Mouse (Mus musculus): ENCODE data around the gene Deaf1. TPM values are rescaled to one million over a fixed set of nuclear protein-coding genes. Genes with fewer than 3 reads are reported as not detected.
A peak's percentile ranks its signal among the peaks of the same experiment; 100 is the strongest.

Gene Deaf1
- total RNA-seq (2014; rRNA removed) (218 and 220 TPM in 2 replicates), polyA plus RNA-seq (2015; fragmentation: Nextera tagmentation; extraction: Ambion mirVana) (200 and 237 TPM in 2 replicates)

DNA sequence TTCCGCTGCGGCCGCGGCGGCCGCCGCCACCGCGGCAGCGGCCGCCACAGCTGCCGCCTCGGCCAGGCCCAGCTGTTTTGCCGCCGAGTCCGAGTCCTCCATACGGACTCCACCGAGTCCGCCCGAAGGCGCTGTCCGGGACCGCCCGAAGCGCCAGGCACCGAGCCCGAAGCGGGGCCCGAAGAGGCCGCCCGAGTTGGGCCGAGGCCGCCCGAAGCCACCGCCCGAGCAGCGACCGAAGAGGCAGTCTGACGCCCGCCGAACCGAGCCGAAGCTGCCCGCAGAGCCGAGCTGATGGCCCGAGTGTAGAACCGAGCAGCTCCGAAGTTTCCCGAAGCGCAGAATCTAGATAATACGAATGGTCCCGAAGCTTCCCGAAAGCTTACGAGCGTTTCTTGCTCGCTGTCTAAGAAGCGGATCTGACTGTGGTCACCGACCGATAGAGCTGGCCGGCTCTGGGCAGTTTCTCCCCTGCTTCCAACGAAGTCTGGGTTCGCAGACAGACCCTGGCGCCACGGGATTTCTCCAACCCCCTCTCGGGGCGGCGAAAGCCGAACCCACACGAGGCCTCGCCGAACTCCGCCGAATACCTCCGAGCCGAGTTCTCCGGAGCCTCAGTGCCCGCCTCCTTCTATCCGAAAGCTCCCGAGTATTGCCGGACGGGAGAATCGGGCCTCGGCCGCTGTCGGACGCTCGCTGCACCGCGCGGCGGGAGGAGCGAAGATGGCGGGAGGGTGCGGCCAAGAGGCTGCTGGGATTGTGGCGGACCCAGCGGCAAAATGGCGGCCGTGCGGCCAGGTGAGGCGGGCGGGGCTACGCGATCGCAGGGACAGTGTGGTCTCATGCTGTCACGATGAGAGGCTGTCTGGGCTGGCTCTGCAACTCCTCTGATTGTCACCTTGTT is at the start of gene Deaf1, which contains the start of gene Tmem80:
Deaf1 (minus strand) TSS at position 222 of the 904 bp plus-strand sequence.
Tmem80 (plus strand) TSS at position 271 of the 904 bp plus-strand sequence.
- Histone ChIP-seq H3K4me2 (ENCODE audit: low read depth, low read length) (peak within 1 kb of the TSS; percentile 93), H3K9ac (replicated peaks; ENCODE audit: low read length) (peak within 1 kb of the TSS; percentile 76), H3K36me3 (ENCODE audit: insufficient read depth, low read length) (peaks cover 12% of the 10 kb centered on the region; the same call in 1 of the 2 replicates), H3K4me3 (ENCODE audit: low read length) (peak within 1 kb of the TSS; percentile 58), H3K9me3 (ENCODE audit: low read length) (no peaks in the 10 kb centered on the region), H3K27me3 (ENCODE audit: insufficient read depth, low read length) (no peaks in the 10 kb centered on the region), H3K4me1 (ENCODE audit: insufficient read depth, low read length) (peaks cover 24% of the 10 kb centered on the region), H3K27ac (peak within 1 kb of the TSS; percentile 100)
- under 1% methylated on average over 103 of the region's 105 CpGs for WGBS
- no peak for TF ChIP-seq CTCF (IDR thresholded peaks at IDR 0.05; ENCODE audit: low read depth)
- DNase-seq (ENCODE audit: low spot score) (peak; percentile 100), ATAC-seq (peak; percentile 96)

- TF ChIP-seq CTCF (IDR thresholded peaks at IDR 0.05; ENCODE audit: low read depth) = no peak
- H3K9ac ChIP-seq (replicated peaks; ENCODE audit: low read length) = no peak overlapping the region
- no peak overlapping the region for H3K27ac ChIP-seq
- no peak for DNase-seq (ENCODE audit: low spot score)
- no peak overlapping the region for H3K4me3 ChIP-seq (ENCODE audit: low read length)
- ATAC-seq = no peak
- H3K9me3 ChIP-seq (ENCODE audit: low read length) = no peaks in the 10 kb centered on the region
- H3K27me3 ChIP-seq (ENCODE audit: insufficient read depth, low read length) = no peaks in the 10 kb centered on the region
- no peaks in the 10 kb centered on the region for H3K4me1 ChIP-seq (ENCODE audit: insufficient read depth, low read length)
- no peak overlapping the region for H3K4me2 ChIP-seq (ENCODE audit: low read depth, low read length)
- no peaks in the 10 kb centered on the region for H3K36me3 ChIP-seq (ENCODE audit: insufficient read depth, low read length)
Measured at GRCm38 (mm10) chr7:141374399-141374798, 46.9 kb upstream of the Deaf1 start.

DNA sequence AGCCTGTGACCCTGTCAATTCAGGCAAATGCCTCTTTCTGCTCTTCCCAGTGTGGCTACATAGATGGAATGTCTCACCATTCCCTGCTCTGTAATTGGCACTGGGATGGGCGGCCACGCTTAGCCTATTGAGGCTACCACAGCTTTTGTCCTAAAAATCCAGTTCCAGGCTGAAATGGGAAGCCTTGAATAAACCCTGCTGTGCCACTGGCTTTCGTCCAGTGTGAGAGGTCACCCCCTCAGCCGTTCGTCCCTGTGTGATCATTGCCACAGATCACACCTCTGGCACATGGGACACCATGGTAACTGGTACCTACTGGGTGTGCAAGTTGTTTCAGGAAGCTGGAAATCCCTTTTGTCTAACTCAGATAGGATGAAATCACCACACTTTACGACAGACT is 46.1 kb upstream of the Deaf1 start:
- ATAC-seq = peak; percentile 59; the same call in 1 of the 2 replicates
- H3K9me3 ChIP-seq (ENCODE audit: low read length) = no peaks in the 10 kb centered on the region
- H3K9ac ChIP-seq (replicated peaks; ENCODE audit: low read length) = no peak overlapping the region
- H3K4me2 ChIP-seq (ENCODE audit: low read depth, low read length) = no peak overlapping the region
- H3K36me3 ChIP-seq (ENCODE audit: insufficient read depth, low read length) = no peaks in the 10 kb centered on the region
- no peak for DNase-seq (ENCODE audit: low spot score)
- H3K4me1 ChIP-seq (ENCODE audit: insufficient read depth, low read length) = no peaks in the 10 kb centered on the region
- H3K4me3 ChIP-seq (ENCODE audit: low read length) = no peak overlapping the region
- no peaks in the 10 kb centered on the region for H3K27me3 ChIP-seq (ENCODE audit: insufficient read depth, low read length)
- no peak for TF ChIP-seq CTCF (IDR thresholded peaks at IDR 0.05; ENCODE audit: low read depth)
- WGBS = 20% methylated on average over 6 of the region's 6 CpGs
- no peak overlapping the region for H3K27ac ChIP-seq

- Histone ChIP-seq H3K4me1 (ENCODE audit: insufficient read depth, low read length) (no peaks in the 10 kb centered on the region), H3K4me3 (ENCODE audit: low read length) (no peak overlapping the region), H3K36me3 (ENCODE audit: insufficient read depth, low read length) (no peaks in the 10 kb centered on the region), H3K9ac (replicated peaks; ENCODE audit: low read length) (no peak overlapping the region), H3K27ac (no peak overlapping the region), H3K27me3 (ENCODE audit: insufficient read depth, low read length) (no peaks in the 10 kb centered on the region), H3K4me2 (ENCODE audit: low read depth, low read length) (no peak overlapping the region), H3K9me3 (ENCODE audit: low read length) (no peaks in the 10 kb centered on the region)
- ATAC-seq = no peak
- no peak for TF ChIP-seq CTCF (IDR thresholded peaks at IDR 0.05; ENCODE audit: low read depth)
- 72% methylated on average over 6 of the region's 6 CpGs for WGBS
- no peak for DNase-seq (ENCODE audit: low spot score)
Measured at GRCm38 (mm10) chr7:141371942-141372595, 44.6 kb upstream of the Deaf1 start.

DNA sequence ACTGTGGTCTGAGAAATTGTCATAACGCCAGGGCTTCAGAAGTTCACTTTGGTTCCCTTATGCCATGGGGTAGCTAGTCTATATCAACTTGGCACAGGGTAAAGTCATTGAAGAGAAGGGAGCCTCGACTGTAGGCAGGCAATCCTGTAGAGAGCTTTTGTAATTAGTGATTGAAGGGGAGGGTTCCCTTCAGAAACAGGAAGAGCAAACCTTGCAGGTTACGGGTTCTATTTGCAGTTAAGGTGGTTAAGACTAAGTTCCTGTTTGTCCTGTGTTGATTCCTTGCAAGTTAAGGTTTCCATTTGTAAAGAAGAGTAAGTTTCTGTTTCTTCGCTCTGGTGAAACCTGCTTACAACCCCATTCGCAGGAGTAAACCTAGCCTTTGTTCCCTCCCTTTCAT is 42.4 kb upstream of the Deaf1 start:
- DNase-seq (ENCODE audit: low spot score) = no peak
- TF ChIP-seq CTCF (IDR thresholded peaks at IDR 0.05; ENCODE audit: low read depth) = no peak
- Histone ChIP-seq H3K27me3 (ENCODE audit: insufficient read depth, low read length) (no peaks in the 10 kb centered on the region), H3K27ac (no peak overlapping the region), H3K36me3 (ENCODE audit: insufficient read depth, low read length) (no peaks in the 10 kb centered on the region), H3K9me3 (ENCODE audit: low read length) (no peaks in the 10 kb centered on the region), H3K4me2 (ENCODE audit: low read depth, low read length) (no peak overlapping the region), H3K4me3 (ENCODE audit: low read length) (no peak overlapping the region), H3K4me1 (ENCODE audit: insufficient read depth, low read length) (no peaks in the 10 kb centered on the region), H3K9ac (replicated peaks; ENCODE audit: low read length) (no peak overlapping the region)
- 67% methylated on average over 5 of the region's 5 CpGs for WGBS
- ATAC-seq = no peak

GRCm38 (mm10) chr7:141367358-141367757 is 39.9 kb upstream of the Deaf1 start:
- H3K36me3 ChIP-seq (ENCODE audit: insufficient read depth, low read length) = no peaks in the 10 kb centered on the region
- H3K9me3 ChIP-seq (ENCODE audit: low read length) = no peaks in the 10 kb centered on the region
- no peak for TF ChIP-seq CTCF (IDR thresholded peaks at IDR 0.05; ENCODE audit: low read depth)
- H3K4me3 ChIP-seq (ENCODE audit: low read length) = no peak overlapping the region
- DNase-seq (ENCODE audit: low spot score) (no peak), ATAC-seq (no peak)
- H3K4me2 ChIP-seq (ENCODE audit: low read depth, low read length) = no peak overlapping the region
- no peak overlapping the region for H3K9ac ChIP-seq (replicated peaks; ENCODE audit: low read length)
- no peaks in the 10 kb centered on the region for H3K27me3 ChIP-seq (ENCODE audit: insufficient read depth, low read length)
- H3K27ac ChIP-seq = no peak overlapping the region
- 84% methylated on average over 4 of the region's 4 CpGs for whole genome bisulfite sequencing
- no peaks in the 10 kb centered on the region for H3K4me1 ChIP-seq (ENCODE audit: insufficient read depth, low read length)
